Mouse (Mus musculus) embryo, embryonic 10.5 days (tissue): ENCODE measurements at regions not wholly inside any gene's neighbourhood (a gene's known extent, or its start where the extent isn't known, plus 50 kb on each side); places are given as distances from the start of the nearest gene placed in this dataset.

Experiments
- DNase-seq: peaks from one replicate; pipeline ENCODE4 v3.0.0-alpha.2; 2015; ENCODE audit warnings: low spot score

GRCm38 (mm10) chr1:110400051-110400450, 417.8 kb downstream of the Cdh7 start:
- DNase-seq: no peak

- DNase-seq: peak; percentile 80
These were observed 465.6 kb downstream of the Cdh7 start for GRCm38 (mm10) chr1:110447742-110448312.

- DNase-seq: no peak
These were observed 493.9 kb downstream of the Cdh19 start for GRCm38 (mm10) chr1:110483476-110483875.

- DNase-seq: peak; percentile 12
These were observed 488.0 kb downstream of the Cdh19 start for GRCm38 (mm10) chr1:110489372-110489771.
